Mouse (Mus musculus): ENCODE data around the gene Diras1. TPM values are rescaled to one million over a fixed set of nuclear protein-coding genes. Genes with fewer than 3 reads are reported as not detected.
"Not testable (repeated sequence)": the region's sequence is repeated elsewhere in the genome, so short reads cannot be mapped to it uniquely, and the experiment has no call there.

Diras1 gene
- not detected in 2 replicates for polyA plus RNA-seq (2012; rRNA removed)

- no peak for DNase-seq (ENCODE audit: low read depth)
These were observed at the start of gene Diras1 for GRCm38 (mm10) chr10:81025639-81026275. Gene Diras1 (minus strand): TSS chr10:81025662.

- DNase-seq (ENCODE audit: low read depth) = no peak
These were observed 48.0 kb upstream of the Diras1 start for GRCm38 (mm10) chr10:81073464-81073863.

GRCm38 (mm10) chr10:81072290-81072689 is 46.8 kb upstream of the Diras1 start:
- DNase-seq (ENCODE audit: low read depth) = no peak

GRCm38 (mm10) chr10:81069836-81070235 is 44.4 kb upstream of the Diras1 start, which contains the start of gene Thop1:
Gene Thop1 (plus strand): TSS chr10:81070035.
- DNase-seq (ENCODE audit: low read depth) = peak; percentile 85

GRCm38 (mm10) chr10:81068706-81069105 is 43.2 kb upstream of the Diras1 start:
- no peak for DNase-seq (ENCODE audit: low read depth)

GRCm38 (mm10) chr10:81064519-81064918 is 39.1 kb upstream of the Diras1 start:
- DNase-seq (ENCODE audit: low read depth) = not testable (repeated sequence)

GRCm38 (mm10) chr10:81062710-81063109 is 37.2 kb upstream of the Diras1 start:
- no peak for DNase-seq (ENCODE audit: low read depth)

- DNase-seq (ENCODE audit: low read depth) = peak; percentile 91
These were observed 34.4 kb upstream of the Diras1 start, which contains the start of gene Sgta for GRCm38 (mm10) chr10:81059603-81060543. Gene Sgta (minus strand): TSS chr10:81060181.

- no peak for DNase-seq (ENCODE audit: low read depth)
These were observed 33.4 kb upstream of the Diras1 start for GRCm38 (mm10) chr10:81058896-81059295.

- DNase-seq (ENCODE audit: low read depth) = no peak
These were observed 32.1 kb upstream of the Diras1 start for GRCm38 (mm10) chr10:81057406-81058130.

GRCm38 (mm10) chr10:81055802-81056340 is 30.4 kb upstream of the Diras1 start:
- not testable (repeated sequence) for DNase-seq (ENCODE audit: low read depth)

GRCm38 (mm10) chr10:81055169-81055568 is 29.7 kb upstream of the Diras1 start:
- no peak for DNase-seq (ENCODE audit: low read depth)

- no peak for DNase-seq (ENCODE audit: low read depth)
These were observed 27.1 kb upstream of the Diras1 start for GRCm38 (mm10) chr10:81052577-81052976.

- no peak for DNase-seq (ENCODE audit: low read depth)
These were observed 25.7 kb upstream of the Diras1 start for GRCm38 (mm10) chr10:81051133-81051532.

GRCm38 (mm10) chr10:81050645-81051044 is 25.2 kb upstream of the Diras1 start:
- no peak for DNase-seq (ENCODE audit: low read depth)

- DNase-seq (ENCODE audit: low read depth) = not testable (repeated sequence)
These were observed 19.8 kb upstream of the Diras1 start for GRCm38 (mm10) chr10:81045246-81045645.

- no peak for DNase-seq (ENCODE audit: low read depth)
These were observed 16.2 kb upstream of the Diras1 start for GRCm38 (mm10) chr10:81041458-81042175.

- DNase-seq (ENCODE audit: low read depth) = no peak
These were observed 11.6 kb upstream of the Diras1 start, which contains the start of gene Slc39a3 for GRCm38 (mm10) chr10:81036988-81037580. Gene Slc39a3 (minus strand): TSS chr10:81037426.

GRCm38 (mm10) chr10:81036251-81036650 is 10.8 kb upstream of the Diras1 start:
- DNase-seq (ENCODE audit: low read depth) = no peak

GRCm38 (mm10) chr10:81033586-81033985 is 8.1 kb upstream of the Diras1 start:
- no peak for DNase-seq (ENCODE audit: low read depth)
